Mouse (Mus musculus) heart, embryonic 11.5 days (tissue): ENCODE measurements around the gene Tsen54. TPM values are rescaled to one million over a fixed set of nuclear protein-coding genes. Genes with fewer than 3 reads are reported as not detected.
A peak's percentile ranks its signal among the peaks of the same experiment; 100 is the strongest.

Experiments
- ATAC-seq: fragments of 200-750 bp; cut with Nextera tagmentation; replicated peaks from 2 replicates; pipeline ENCODE4 v1.8.0; 2017; ENCODE audit warnings: moderate library complexity; ENCODE audit not compliant: insufficient number of reproducible peaks, low FRiP score, low TSS enrichment
- H3K27ac ChIP-seq: fragments of 300-500 bp; sonication (generic); 2 replicates; pipeline ENCODE4 v1.5.1; 2014; ENCODE audit warnings: mild to moderate bottlenecking, low read depth, low read length
- H3K27me3 ChIP-seq: fragments of 300-500 bp; sonication (generic); 2 replicates; pipeline ENCODE4 v1.6.1; 2014; ENCODE audit warnings: mild to moderate bottlenecking, low read length, mixed read lengths; ENCODE audit not compliant: control insufficient read depth, insufficient read depth
- H3K36me3 ChIP-seq: fragments of 300-500 bp; sonication (generic); 2 replicates; pipeline ENCODE4 v1.6.1; 2014; ENCODE audit warnings: mild to moderate bottlenecking, low read length, moderate library complexity, mixed read lengths; ENCODE audit not compliant: control insufficient read depth, insufficient read depth
- H3K4me1 ChIP-seq: fragments of 300-500 bp; sonication (generic); 2 replicates; pipeline ENCODE4 v1.6.1; 2014; ENCODE audit warnings: low read length; ENCODE audit not compliant: control insufficient read depth, insufficient read depth
- H3K4me2 ChIP-seq: fragments of 300-500 bp; sonication (generic); 2 replicates; pipeline ENCODE4 v1.6.1; 2014; ENCODE audit warnings: mild to moderate bottlenecking, moderate library complexity
- H3K4me3 ChIP-seq: fragments of 300-500 bp; sonication (generic); 2 replicates; pipeline ENCODE4 v1.5.1; 2014; ENCODE audit warnings: low read depth, low read length
- H3K9ac ChIP-seq: fragments of 300-500 bp; sonication (generic); 2 replicates; pipeline ENCODE4 v1.6.1; 2014; ENCODE audit warnings: mild to moderate bottlenecking, low read depth, low read length, moderate library complexity
- H3K9me3 ChIP-seq: fragments of 300-500 bp; sonication (generic); replicated peaks from 2 replicates; pipeline ENCODE4 v1.6.1; 2016; ENCODE audit warnings: low read length; ENCODE audit not compliant: control insufficient read depth
- WGBS: fragments of 180-500 bp; shearing (Covaris S2); extraction: QIAGEN DNeasy Blood & Tissue Kit; methylation state at CpG from one replicate; pipeline ENCODE4 v1.1.7; 2014; ENCODE audit not compliant: insufficient replicate concordance; 5-methylcytosine and 5-hydroxymethylcytosine counted together
- polyA plus RNA-seq: library from polyadenylated mRNA; unstranded; fragments of >200 nt; fragmentation: Nextera tagmentation; extraction: Ambion mirVana; gene quantifications from 2 replicates; pipeline ENCODE4 v1.2.1, GENCODE M21; 2014

Tsen54 gene
- polyA plus RNA-seq = 20.8 TPM in 2 replicates

DNA sequence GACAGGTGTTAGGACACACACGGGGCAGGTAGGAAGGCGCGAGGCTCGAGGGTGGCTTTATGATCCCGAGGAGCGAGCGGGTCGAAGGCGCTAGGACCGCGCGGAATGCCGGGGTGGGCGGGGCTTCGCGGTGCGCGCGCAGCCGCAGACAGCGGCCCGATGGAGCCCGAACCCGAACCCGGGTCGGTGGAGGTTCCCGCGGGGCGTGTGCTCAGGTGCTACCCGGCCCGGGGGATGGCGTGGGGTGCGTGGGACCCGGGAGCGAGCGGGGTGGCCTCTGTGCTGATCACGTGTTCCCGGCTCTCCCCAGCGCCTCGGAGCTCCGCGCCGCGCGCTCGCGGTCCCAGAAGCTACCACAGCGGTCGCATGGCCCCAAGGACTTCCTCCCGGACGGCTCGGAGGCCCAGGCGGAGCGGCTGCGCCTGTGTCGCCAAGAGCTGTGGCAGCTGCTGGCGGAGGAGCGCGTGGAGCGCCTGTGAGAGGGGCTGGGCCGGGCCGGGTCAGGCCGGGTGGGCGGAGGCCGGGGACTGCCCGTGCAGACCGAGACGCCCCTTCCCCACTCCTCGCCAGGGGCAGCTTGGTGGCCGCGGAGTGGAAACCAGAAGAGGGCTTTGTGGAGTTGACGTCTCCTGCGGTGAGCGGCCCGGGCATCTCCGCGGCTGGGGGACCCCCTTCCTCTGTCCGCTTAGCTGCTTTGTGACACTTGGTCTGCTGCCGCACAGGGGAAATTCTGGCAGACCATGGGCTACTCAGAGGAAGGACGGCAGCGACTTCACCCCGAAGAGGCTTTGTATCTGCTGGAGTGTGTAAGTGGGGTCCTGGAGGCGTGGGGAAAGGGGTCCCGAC is at the start of gene Tsen54:
TSS of gene Tsen54 (plus strand) at position 120 of the 846 bp plus-strand sequence.
- H3K36me3 ChIP-seq = peaks cover 12% of the 10 kb centered on the region
- H3K9me3 ChIP-seq = no peaks in the 10 kb centered on the region
- ATAC-seq = peak; percentile 47
- H3K4me2 ChIP-seq = peak within 1 kb of the TSS; percentile 91
- no peaks in the 10 kb centered on the region for H3K27me3 ChIP-seq
- H3K27ac ChIP-seq = peak within 1 kb of the TSS; percentile 82
- H3K9ac ChIP-seq = peak within 1 kb of the TSS; percentile 82
- under 1% methylated on average over 76 of the region's 84 CpGs for WGBS
- H3K4me1 ChIP-seq = peaks cover 38% of the 10 kb centered on the region
- H3K4me3 ChIP-seq = peak within 1 kb of the TSS; percentile 89

DNA sequence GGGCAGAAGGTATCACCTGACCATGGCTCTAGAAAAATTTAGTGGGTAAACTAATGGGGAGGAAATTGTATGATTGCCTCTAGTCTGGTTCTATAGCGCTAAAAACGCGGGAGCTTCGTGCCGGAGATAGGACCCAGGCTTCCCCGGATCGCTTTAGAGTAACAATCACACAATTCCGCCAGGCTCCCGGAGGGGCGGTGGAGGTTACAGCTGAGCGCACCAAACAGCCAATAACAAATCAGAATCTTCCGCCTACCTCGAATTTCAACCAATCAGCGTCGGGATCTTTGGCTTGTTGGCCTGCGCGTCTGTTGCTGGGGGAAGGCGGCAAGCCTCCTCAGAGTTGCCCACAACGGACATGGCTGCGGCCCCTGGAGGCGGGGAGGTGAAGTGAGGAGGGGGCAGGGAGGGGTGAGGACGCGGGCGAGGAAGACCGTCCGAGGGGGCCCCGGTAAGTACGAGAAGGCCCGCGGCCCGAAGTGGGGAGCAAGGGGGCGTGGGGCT is 49.4 kb upstream of the Tsen54 start, which contains the start of gene Tmem94:
TSS of gene Tmem94 (plus strand) at position 331 of the 504 bp plus-strand sequence.
- H3K4me2 ChIP-seq = peak within 1 kb of the TSS; percentile 76
- H3K36me3 ChIP-seq = no peaks in the 10 kb centered on the region
- peak within 1 kb of the TSS; percentile 93 for H3K27ac ChIP-seq
- under 1% methylated on average over 32 of the region's 32 CpGs for WGBS
- peaks cover 23% of the 10 kb centered on the region for H3K4me1 ChIP-seq
- no peaks in the 10 kb centered on the region for H3K9me3 ChIP-seq
- H3K4me3 ChIP-seq = peak within 1 kb of the TSS; percentile 70
- peak within 1 kb of the TSS; percentile 93 for H3K9ac ChIP-seq
- peak; percentile 94 for ATAC-seq
- no peaks in the 10 kb centered on the region for H3K27me3 ChIP-seq

DNA sequence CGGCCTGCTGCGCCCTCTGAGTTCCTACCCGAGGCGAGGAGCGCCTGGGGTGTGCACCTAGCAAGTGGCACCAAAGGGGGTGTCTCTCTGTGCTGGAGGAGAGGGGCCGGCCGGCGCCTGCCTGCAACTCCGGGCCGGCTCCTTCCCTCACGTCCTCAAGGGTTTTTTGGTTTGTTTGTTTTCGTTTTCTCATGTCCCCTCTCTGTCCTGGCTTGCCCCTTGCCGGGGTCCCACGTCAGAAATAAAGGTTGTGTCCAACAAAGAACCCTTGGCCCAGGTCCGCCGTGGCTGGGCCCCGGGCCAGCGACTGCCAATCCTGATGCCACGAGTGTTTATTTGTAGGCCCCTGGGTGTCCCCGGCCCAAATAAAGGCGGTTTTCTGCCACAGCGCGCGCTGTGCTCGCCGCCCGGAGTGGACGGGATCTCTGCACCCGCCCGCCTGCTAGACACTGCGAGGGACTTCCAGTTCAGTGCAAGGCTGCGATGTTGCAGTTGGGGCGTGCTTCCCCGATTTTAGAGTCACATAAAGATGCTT is 48.9 kb upstream of the Tsen54 start:
- ATAC-seq = peak; percentile 75
- peak overlapping the region; percentile 93 for H3K9ac ChIP-seq
- H3K4me2 ChIP-seq = peak overlapping the region; percentile 76
- no peaks in the 10 kb centered on the region for H3K36me3 ChIP-seq
- no peaks in the 10 kb centered on the region for H3K9me3 ChIP-seq
- H3K27me3 ChIP-seq = no peaks in the 10 kb centered on the region
- H3K27ac ChIP-seq = peak overlapping the region; percentile 93
- peaks cover 25% of the 10 kb centered on the region for H3K4me1 ChIP-seq
- WGBS = 0% methylated on average over 34 of the region's 34 CpGs
- H3K4me3 ChIP-seq = peak overlapping the region; percentile 70

DNA sequence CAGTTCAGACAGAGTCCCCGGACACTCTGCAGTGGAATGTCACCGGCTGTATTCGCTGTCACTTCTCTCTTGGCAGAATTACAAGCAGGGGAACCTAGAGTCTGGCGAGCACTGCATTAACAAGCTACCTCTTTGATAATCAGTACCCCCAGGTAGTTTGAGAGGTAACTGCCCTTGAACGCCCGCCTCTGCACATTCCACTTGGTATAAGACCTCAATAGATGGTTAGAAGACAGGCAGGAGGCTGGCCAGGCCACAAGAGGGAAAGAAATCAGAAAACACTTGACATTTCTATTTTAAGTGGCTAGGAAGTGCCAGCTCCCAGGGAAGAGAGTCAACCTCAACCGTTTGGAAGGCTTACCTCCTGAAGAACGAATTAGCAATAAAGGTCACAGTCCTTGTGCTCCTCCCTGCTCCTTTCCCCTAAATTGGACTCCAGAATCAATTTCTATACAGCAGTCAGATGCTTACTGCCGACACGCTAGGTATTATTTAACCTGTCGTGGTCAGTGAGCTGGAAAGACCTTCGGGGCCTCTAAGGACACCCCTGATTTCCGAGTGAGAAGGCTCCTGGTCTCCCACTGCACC is 48.1 kb upstream of the Tsen54 start:
- Histone ChIP-seq H3K4me2 (peak overlapping the region; percentile 76), H3K36me3 (no peaks in the 10 kb centered on the region), H3K4me1 (peaks cover 25% of the 10 kb centered on the region), H3K27ac (peak overlapping the region; percentile 93), H3K9ac (peak overlapping the region; percentile 93), H3K9me3 (no peaks in the 10 kb centered on the region), H3K27me3 (no peaks in the 10 kb centered on the region), H3K4me3 (peak overlapping the region; percentile 70)
- 37% methylated on average over 13 of the region's 13 CpGs for WGBS
- no peak for ATAC-seq

DNA sequence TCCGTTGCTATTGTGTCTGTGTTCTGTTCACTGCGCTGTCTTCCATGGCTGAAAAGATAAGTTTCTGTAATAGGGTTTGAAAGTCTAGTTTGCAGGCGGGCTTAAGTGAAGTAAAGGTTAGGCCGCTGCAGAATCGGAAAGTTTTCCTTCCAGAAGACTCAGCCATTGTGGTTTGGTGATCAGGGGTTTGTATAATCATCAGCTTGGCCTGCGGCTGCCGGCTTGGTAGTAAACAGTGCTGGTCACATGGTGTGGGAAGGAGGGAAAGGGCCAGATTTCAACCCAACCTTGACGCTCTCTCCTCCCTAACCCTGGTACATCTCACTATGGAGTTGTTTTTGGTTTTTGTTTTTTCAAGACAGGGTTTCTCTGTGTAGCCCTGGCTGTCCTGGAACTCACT is 47.5 kb upstream of the Tsen54 start:
- no peaks in the 10 kb centered on the region for H3K27me3 ChIP-seq
- H3K4me1 ChIP-seq = peaks cover 25% of the 10 kb centered on the region
- H3K9me3 ChIP-seq = no peaks in the 10 kb centered on the region

DNA sequence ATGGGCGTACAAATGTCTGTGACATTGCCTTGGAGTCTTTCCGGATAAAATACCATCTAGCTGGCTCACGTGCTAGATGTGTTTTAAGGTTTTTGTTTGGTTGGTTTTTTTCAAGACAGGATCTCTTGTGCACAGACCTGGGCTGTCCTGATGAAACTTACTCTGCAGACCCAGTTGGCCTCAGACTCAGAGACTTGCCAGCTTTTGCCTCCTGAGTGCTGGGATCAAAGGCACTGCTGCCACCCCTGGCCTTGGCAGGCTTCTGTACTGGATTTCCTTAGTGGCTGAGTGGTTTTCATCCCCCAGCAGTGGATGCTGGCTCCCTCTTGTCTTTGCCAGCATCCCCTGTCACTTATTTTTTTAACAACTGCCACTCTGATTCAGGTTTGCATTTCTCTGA is 45.6 kb upstream of the Tsen54 start:
- Histone ChIP-seq H3K4me1 (peaks cover 25% of the 10 kb centered on the region), H3K27ac (peak overlapping the region; percentile 80), H3K9ac (no peak overlapping the region), H3K36me3 (0 out of 2 replicates have a peak, but pooled peaks cover 3% of the 10 kb centered on the region), H3K9me3 (no peaks in the 10 kb centered on the region), H3K27me3 (no peaks in the 10 kb centered on the region), H3K4me3 (no peak overlapping the region), H3K4me2 (no peak overlapping the region)
- 69% methylated on average over 3 of the region's 3 CpGs for WGBS
- no peak for ATAC-seq

More for the DNA sequence above, 47.5 kb upstream of the Tsen54 start:
- ATAC-seq = no peak
- Histone ChIP-seq H3K36me3 (no peaks in the 10 kb centered on the region), H3K27ac (peak overlapping the region; percentile 93), H3K9ac (peak overlapping the region; percentile 93), H3K4me3 (peak overlapping the region; percentile 70), H3K4me2 (peak overlapping the region; percentile 76)
- WGBS = 75% methylated on average over 8 of the region's 8 CpGs

DNA sequence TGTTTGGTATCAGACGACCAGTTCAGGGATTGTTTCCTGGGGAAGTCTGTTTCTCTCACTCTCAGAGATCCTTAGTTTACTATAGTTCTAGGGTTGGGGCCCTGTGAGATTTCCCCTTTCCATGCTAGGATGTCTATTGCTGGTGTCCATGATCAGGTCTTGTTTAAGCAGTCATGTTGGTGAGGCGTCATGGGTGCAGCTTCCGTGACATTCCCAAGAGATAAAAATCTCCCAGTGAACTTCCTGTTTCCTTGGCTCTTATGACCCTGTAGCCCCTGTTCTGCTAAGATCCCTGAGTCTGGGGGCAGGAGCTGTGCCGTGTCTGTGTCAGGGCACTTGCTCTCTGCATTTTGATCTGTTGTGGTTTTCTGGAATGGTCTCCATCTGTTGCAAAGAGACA is 39.9 kb upstream of the Tsen54 start:
- 53% methylated on average over 4 of the region's 4 CpGs for WGBS
- Histone ChIP-seq H3K9ac (no peak overlapping the region), H3K27ac (0 out of 2 replicates have a peak overlapping the region, but pooled peaks have one; percentile 12)

More for the DNA sequence above, 39.9 kb upstream of the Tsen54 start:
- Histone ChIP-seq H3K4me2 (no peak overlapping the region), H3K36me3 (0 out of 2 replicates have a peak, but pooled peaks cover 3% of the 10 kb centered on the region), H3K4me1 (peaks cover 49% of the 10 kb centered on the region), H3K27me3 (no peaks in the 10 kb centered on the region), H3K4me3 (no peak overlapping the region), H3K9me3 (no peaks in the 10 kb centered on the region)
- no peak for ATAC-seq
